Mouse (Mus musculus) layer of hippocampus, adult 11-12 months (tissue): ENCODE results near the gene Pdk4.

Source experiments
- DNase-seq: peaks from one replicate; pipeline ENCODE4 v3.0.0; 2022; ENCODE audit warnings: low spot score

The Pdk4 gene

DNA sequence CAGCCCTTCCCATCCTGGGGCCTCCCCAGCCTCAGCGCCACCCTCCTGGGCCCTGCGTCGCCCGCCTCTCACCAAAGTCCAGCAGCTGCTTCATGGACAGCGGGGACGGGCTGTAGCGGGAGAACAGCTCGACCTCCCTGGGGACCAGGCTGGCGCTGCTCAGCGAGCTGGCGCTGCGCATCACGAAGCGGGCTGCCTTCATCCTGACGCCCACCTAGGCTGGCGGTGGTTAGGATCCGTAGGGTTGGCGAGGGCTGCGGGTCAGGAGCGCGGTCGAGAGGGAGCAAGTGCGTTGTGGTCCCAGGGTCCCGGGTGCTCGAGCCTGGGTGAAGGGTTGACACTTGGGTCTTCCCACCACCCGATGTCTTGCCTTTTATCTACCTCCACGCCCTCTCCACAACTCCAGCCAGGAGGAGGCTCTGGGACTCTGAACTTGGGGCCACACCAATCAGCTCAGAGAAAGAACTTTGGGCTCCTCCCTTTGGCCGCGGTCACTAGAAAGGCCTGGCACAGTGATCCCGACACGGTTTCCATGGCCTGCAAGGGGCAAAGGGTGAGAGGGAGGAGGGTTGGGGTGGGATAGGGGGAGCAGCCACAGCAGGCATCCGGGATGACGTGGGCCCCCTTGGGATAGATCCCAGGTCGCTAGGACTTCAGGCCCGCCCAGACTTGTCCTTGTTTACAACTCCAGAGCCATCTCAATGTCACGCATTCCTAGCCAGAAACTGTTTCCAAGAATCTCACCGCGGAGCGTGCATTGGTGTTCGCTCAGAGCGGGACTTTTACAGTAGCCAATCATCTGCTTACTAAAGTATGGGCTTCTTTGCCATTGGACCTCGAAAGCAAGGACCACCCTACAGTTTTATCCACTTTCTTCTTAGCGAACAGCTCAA lies at the start of gene Pdk4:
Gene Pdk4 (minus strand): TSS at position 349 of the 893 bp plus-strand sequence.
- peak; percentile 54 for DNase-seq

DNA sequence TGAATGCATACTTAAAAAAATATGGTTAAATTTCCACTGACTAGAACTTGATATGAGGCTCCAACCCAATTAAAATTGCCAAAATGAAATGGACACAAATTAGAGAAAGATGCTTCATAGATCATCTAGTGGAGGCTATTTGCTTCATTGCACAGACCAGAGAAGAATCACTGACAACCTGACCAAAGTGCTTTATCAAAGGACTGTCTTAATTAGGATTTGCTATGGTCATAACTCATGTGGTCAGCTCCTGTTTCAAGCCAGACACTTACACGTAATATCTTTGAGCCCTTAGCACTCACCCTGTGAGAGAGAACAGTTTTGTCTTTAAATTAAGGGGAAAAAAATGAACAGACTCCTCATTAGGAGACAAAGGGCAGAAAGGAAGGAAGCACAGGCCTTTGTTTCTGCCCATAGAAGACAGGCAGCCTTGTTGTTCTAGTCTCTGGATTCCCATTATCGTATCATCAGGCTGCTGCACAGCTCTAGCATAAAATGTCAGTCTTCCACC lies 41.8 kb upstream of the Pdk4 start:
- no peak for DNase-seq

DNA sequence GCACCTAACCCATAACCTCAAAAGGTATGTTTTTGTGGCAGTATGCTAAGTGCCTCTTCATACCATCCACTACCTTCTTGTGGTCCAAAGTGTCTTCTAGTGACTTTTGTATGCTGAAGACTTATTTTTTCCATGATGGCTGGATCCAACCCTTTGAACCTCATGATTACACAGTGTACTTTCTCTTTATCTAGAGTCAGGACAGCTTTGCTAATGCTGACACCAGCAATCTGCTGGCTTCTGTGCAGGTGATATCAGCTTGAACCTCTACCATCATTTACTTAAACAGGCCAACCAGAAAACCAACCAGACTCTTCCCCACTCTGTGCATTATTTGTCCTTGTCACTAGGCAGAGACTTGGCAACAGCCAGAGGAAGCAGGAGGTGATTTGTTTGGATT lies 39.6 kb upstream of the Pdk4 start:
- no peak for DNase-seq

DNA sequence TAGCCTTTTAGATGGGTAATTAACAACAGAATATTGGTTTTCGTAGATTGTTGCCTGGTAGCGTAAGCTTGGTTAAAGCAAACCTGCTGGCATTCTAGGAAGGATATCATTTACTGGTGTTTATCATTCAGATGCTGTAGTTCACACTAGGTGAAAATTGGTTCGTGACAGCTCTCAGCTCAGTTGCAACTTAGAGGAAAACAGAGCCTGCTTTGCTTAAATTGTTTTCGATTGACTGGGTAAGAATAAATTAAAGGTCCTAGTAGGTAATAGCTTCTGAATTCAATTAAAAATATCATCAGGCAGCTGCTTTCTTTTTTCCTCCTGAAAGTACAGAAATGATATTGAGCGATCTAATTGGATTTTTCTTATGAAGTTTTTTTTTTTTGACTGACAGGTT lies 21.0 kb upstream of the Pdk4 start:
- no peak for DNase-seq

DNA sequence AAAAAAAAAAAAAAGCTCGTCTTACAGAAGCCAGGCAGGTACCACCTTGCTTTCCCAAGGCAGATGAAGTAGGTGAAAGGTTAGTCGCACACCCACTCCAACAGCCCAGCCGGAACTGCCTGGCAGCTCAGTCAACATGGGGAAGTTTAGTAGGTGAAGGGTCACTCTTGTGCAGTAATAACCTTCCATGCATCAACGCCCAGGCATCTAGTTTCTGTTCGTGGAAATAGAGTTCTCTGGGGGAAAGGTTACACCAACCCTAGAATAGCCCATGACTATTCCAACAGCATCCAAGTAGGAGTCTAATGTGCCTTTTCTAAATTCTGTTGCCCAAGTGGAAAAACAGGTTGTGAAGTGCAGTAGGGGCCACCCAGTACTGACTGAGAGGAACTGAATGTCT lies 13.6 kb upstream of the Pdk4 start:
- DNase-seq: no peak

DNA sequence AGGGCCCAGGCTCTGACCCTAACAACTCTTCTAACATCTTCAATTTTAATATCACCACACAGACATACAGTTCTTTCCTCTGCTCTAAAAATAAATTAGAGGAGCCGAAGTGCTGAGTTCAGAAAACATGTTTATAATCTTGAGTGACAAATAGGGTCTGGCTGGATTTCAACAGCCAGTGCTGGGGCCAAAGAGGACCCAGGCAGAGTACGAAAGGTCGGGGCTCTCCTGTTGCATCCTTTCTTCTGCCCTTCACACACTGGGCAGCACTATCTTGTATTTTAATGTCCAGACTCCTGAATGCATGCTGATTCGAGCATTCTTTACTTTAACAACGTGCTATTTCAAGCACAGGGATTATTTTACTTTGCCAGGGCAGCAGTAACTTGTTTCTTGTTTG lies 13.2 kb upstream of the Pdk4 start:
- no peak for DNase-seq

DNA sequence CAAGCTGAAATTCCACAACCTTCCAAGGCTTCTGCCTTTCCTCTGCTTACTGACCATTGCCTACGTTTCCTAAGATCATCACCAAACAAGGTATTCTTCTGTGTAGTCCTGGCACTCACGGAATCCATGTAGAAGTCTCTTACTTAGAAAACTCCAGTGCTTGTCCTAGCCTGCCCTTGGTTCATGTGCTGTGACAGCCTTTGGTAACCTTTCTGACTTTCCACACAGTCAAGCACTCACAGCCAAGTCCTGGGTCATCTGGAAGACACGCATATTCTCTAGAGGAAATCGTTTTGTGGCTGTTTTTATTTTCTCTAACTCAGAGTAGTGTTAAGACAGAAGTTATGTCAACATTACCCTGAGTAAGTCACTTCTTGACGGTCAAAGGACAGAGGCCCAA lies 11.7 kb upstream of the Pdk4 start:
- DNase-seq: no peak

DNA sequence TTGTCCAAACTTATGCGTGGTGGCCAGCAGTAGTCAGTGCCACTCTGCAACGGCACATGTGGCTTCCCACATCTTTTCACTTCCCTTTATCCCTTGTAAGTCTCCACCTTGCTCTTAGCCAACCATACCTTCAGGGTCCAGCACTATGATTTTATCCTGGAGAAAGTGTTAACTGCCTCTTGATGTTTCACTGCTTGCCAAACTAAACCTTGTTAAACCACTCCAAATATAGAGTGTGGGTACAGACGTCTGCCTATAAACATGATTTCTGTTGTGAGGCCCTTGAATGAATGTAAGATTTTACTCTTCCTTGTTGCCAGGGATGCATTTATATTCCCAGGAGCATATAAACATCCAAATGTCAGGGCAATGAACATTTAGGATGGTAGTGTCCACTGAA lies 10.2 kb upstream of the Pdk4 start:
- DNase-seq: no peak

DNA sequence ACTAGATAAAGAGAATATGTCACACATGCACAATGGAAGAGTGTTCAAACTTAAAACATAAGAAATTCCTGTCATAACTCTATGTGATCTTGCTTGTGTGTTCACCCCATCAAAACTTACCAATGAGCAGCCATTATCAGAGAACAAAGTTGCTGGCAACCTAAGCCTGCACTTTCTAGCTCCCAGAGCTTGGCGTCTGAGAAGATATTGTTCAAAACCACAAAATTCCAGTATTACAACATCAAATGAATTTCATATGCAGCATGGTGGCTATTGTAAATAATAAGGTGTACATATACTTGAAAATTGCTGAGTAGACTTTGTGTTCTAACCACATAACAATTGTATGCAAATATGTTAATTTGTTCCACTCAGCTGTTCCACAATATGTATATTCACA lies 6.7 kb upstream of the Pdk4 start:
- no peak for DNase-seq

DNA sequence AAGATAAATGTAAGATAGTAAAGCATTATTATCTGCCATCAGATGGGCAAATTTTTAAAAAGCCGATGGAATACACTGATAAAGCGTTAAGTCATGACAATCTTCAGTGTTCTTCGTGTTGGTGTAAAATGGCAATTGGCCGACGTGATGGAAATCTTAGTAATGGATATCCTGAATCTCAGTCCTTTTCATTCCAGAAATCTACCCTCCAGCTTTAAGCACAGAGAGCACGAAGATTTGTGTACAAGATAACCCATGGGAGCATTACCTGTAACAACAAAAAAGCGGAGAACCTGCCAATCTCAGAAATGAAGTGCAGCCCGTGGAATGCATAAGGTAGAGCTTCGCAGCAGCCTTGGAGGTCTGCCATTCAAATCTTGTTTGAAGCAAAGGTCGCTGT lies 5.4 kb upstream of the Pdk4 start:
- no peak for DNase-seq

DNA sequence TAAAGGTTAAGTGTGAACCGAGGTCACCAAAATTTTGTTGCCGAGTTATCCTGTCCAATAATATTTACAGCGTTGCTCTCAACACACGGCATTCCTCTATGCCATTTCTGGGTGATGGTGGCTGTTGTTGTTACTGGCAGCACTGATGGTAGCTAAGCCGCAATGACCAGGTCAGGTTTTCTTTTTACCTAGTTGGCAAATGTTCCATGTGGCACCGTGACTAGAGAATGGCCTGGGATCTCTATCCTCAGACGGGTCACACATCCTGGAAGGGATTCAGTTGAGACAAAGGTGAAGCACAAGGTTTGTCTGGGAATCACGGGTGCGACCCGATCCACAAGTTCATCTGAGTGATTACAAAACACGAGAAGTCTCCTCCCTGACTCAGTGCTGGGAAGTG lies 2.6 kb upstream of the Pdk4 start:
- no peak for DNase-seq

DNA sequence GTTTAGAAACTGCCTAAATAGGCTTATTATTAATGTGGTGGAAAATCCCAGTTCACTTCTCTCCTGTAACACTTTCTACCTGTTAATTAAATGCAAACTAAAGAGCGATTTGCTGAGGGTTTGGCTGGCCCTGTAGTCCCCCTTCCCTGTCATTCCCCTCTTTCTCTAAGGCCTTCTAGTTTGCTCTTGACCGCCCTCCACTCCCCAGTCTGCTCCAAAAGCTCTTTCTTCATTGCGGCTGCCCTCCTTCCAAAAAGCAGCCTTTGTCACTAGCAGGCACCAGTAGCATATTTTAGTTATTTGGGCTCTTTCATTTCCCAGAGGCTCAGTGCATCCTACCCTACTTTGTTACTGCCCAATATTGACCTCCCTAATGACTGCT lies 736 bp upstream of the Pdk4 start:
- DNase-seq: no peak

DNA sequence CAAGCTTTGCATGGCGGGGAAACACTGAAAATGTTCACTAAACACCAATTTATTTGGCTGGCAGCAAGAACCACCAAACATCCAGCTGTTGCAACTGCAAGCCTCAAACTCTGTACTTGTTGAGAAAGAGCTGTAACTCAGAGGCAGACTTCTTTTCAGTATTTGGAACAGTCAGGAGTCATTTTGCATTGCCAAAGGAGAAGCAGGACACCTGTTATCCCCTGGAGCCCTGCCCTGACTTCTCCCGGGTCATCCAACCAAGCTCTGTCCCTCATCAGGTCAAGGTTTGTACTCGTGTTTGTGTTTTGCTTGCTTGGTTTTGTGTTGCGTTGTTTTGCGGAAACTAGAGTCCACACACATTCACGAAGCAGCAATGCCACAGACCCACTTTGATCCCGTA lies 11.1 kb downstream of the Pdk4 start:
- no peak for DNase-seq

DNA sequence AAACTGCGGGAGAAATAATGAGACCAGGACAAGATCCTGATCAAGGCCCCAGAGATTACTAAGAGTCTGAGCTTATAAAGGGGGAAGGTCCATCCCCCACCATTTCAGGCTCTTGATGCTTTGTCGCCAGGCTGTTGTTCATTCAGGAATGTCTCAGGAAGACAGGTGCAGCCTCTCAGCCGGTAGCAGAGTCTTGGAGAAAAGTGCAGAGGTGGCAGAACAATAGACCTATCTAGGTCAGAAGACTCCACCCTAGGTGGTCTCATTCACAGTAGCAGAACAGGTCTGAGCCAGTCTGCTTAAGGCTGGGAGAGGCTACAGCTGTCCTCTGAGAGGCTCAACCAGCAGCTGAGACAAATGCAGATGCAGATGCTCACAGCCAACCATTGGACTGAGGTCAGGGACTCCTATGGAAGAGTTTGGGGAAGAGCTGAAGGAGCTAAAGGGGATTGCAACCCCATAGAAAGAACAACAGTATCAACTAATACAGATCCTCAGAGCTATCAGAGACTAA lies 13.8 kb downstream of the Pdk4 start:
- DNase-seq: no peak

DNA sequence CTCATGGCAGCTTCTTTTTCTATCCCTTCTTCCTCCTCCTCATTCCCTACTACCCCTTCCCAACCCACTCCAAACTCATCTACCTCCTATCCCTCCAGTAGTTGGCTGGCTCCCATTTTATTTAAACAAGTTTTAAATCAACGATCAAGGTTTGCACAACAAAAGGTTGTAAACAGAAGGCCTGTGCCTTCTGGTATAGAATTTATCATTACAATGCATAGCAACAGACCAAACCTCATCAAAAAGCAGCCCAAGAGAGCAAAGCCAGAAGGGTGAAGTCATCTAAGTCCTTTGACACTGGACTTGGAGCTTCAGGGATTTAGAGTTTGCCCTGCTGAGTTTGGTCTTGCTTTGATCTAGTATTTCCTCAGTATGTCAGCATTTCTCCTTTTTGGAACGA lies 15.0 kb downstream of the Pdk4 start:
- no peak for DNase-seq

DNA sequence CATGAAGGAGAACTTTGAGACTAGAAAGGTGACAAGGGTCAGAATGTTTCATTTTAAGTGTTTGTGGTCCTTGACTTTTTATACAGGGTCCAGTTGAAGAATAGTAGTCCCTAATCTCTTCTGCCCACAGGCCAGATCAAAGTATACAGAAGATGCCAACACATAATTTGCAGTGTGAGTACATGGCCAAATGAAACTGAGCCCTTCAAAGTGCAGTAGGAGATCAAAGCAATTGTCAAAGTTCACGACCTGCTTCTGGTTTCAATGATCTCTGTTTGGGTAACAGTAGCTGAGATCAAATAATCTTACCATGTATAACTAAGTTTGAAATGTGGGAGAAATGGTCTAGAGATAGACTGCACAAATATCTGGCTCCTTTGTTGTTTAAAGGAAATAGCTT lies 22.1 kb downstream of the Pdk4 start:
- DNase-seq: no peak

DNA sequence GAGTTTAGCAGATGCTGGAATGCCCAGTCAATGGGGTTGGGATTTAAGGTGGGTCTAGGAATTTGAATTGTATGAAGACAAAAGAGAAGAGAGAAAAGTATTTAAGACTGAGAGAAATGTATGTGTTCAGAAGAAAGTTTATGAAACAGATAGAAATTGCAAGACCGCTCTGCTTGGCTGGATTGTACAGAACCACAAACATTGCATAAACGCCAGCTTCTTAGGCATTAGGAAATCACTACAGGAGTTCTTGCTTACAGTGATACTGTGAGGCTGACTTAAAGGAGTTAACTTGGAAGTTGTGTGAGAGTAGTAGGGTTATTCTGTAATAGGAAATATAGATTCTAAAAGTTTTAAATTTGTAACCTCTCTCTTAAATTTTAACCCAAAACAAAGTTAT lies 23.4 kb downstream of the Pdk4 start:
- DNase-seq: no peak

DNA sequence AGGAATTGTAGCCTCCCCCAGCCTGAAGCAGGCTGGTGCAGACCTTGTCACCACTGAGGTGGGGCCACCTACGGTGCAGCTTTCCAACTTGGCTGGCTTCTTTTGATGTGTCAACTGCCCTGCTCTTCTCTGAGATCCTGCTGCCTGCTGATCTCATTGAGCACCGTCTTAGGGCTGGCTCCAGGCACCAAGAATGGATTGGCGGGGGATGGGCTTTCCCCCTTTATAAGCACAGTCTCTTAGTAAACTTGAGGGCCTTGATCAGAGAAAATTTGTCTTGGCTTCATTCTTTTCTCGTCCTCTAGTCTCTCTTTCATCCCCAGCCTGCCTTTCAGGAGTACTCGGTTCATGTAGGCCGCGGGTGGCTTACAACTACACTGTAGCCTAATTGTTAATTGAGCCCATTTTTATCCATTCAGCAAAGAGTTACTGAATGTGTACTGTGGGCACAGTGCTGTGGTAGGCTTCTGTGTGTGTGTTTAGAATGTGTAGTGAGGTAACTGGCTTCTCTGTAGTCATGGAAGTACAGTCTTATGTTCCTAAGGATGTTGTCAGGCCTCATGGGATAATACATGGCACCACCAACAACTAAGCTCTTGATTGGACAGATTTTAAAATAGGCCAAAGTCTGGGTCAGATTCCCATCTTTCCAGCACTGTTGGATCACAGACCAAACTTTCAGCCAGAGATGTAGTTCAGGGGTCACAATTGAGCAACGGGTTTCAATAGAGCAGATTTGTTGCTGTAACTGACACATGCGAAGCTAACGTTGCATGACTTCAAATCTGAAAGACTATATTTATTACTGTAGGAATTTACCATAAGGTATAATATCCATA lies 25.4 kb downstream of the Pdk4 start:
- DNase-seq: no peak

DNA sequence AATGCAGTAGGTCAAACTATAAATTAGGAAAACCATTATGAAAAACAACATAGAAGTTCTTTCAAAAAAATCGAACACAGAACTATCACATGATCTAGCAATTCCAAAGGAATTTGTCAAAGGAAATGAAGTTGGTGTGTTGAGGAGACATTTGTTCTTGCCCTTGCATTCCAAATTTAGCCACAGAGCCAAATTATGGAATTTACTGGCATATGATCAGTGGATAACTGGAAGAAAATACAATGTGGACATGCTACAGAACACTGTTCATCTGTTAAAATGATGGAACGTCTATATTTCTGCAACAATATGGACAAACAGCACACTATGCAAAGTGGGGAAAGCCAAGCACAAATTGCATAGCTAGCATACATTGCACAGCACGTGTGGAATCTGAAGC lies 40.3 kb downstream of the Pdk4 start:
- no peak for DNase-seq

DNA sequence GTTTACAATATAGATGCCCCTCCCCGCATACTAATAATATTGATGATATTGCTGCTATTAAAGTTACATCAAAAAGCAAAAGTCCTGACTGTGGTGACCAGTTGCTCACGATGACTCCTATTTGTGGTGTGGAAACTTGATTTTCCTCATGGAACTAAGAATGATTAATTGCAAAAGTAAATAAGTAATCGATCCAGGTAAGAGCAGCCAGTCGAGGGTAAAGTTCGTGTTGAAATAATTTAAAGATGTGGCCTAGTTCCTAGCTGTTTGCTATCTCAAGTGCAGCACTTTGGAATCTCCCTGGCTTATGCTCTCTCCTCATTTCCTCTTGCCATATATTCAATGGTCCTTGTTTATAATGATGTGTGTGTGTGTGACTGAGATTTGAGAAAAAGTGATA lies 46.2 kb downstream of the Pdk4 start:
- no peak for DNase-seq

DNA sequence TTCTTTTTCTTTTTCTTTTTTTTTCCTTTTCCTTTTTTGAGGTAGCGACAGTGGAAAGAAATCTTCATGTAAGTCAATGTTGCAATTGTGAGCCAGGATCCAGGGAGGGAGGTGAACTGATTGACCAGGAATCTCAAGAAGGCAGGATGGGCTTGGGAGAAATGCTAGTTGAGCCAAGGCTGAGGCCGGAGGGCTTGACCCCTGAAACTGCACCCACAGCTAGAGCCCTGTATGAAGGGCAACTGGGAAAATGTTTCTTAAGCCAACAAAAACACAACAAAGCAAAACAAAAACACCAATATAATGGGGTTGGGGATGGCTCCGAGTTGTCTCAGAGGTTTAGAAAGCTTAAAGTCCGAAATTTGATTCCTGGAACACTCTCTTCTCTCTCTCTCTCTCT lies 47.7 kb downstream of the Pdk4 start:
- no peak for DNase-seq

DNA sequence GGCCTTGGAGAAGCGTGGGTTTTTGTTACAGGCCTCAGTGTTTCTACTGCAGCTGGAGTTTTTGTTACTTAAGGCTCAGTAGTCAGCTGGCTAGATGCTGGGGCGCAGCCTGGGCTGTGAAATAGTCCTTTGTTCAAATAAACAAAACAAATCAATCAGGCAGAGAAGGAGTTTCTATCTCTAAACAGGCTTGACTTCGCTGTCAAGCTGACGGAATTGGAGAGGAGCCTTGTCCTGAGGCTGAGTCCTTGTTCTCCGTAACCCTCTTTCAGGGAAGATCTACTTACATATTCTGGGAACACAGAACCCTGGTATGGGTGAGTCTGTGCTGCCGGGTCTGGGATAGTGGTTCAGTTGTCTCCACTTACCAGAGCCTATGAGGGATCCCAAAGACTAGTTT lies 48.6 kb downstream of the Pdk4 start:
- peak; percentile 29 for DNase-seq

DNA sequence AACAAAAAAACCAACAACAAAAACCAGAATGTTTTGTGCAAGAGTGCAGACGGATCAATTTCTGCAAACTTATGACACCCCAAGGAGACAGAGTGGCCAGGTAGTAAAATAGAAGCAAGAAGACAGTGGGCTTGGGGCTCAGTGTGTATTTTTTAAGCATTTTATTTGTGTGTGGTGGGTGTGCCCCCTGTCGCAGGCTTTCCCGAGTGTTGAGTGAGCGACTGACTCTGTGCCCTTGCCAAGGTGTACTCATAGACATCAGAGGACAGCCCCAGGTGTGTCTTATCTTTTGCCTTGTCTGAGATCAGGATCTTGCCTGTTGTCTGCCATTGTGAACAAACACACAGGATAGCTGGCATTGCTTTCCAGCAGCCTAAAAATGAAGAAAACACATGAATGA lies 49.1 kb downstream of the Pdk4 start:
- DNase-seq: no peak
